ENCODE assay signal across 8 mouse cellular contexts in the genomic region with DNA sequence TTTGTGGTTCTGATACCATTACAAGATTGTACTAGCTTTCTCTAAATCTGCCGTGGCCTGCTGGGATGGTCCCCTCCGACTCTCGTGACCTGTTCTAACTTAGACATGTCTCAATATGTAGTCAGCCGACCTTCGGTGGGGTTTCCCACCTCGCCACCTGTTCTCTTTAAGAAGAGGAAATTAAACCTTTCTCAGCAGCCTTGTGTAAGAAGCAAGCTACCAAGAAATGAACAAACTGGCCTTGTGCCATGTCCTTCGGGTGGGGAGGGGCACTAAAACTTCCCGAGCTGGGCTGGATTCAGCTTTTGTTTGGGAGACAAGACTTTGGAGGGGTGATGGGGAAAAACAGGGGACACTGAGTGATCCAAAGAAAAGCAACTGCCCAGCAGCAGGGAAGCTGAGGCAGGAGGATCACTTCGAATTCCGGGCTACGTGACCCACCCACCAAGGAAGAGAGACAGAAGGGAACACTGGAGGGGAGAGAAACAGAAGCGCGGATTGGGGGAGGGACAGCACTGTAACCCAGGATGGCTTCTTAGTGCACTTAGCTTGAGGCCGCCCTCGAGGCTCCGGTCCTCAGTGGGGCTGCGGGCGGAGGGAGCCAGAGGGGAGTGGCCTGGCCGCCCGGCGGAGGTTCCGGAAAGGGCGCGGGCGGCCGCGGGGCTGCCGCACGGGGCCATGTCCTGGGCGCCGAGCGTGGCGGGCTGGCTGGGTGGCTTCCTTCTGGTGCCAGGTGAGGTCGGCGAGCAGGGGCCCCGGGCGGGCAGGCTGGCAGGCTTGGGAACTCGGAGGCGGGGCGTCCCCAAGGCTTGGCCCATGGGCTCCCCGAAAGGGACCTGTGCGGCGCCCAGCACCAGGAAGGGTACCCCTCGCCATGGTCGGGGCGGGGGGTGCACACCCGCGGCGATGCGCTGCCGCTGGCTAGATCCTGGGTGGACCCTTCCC. TPM values are rescaled to one million over a fixed set of nuclear protein-coding genes. Genes with fewer than 3 reads are reported as not detected.
A peak's percentile ranks its signal among the peaks of the same experiment; 100 is the strongest.
DNase-seq lines count a peak whose midpoint lies in the region; ATAC-seq lines count a peak whose summit lies in the region.

Gene Il10rb (plus strand): TSS at position 525 of the 945 bp plus-strand sequence.

- H3K27ac ChIP-seq in embryonic facial prominence, embryonic 15.5 days (replicated peaks) = peak within 1 kb of the TSS; percentile 89
- H3K27ac ChIP-seq in liver, embryonic 11.5 days (ENCODE audit: low read depth, low read length) = peak within 1 kb of the TSS; percentile 54

- H3K4me1 ChIP-seq in embryonic facial prominence, embryonic 15.5 days = peaks cover 32% of the 10 kb centered on the region
- peaks cover 16% of the 10 kb centered on the region for H3K4me1 ChIP-seq in liver, embryonic 11.5 days (replicated peaks; ENCODE audit: control insufficient read depth, insufficient read depth, low read length)

- no peaks in the 10 kb centered on the region for H3K27me3 ChIP-seq in embryonic facial prominence, embryonic 15.5 days
- H3K27me3 ChIP-seq in liver, embryonic 11.5 days (replicated peaks; ENCODE audit: control insufficient read depth, insufficient read depth, low read length) = no peaks in the 10 kb centered on the region

- H3K9me3 ChIP-seq in embryonic facial prominence, embryonic 15.5 days (replicated peaks) = no peaks in the 10 kb centered on the region
- H3K9me3 ChIP-seq in liver, embryonic 11.5 days (ENCODE audit: control insufficient read depth, low read length) = no peaks in the 10 kb centered on the region

- peak within 1 kb of the TSS; percentile 70 for H3K9ac ChIP-seq in embryonic facial prominence, embryonic 15.5 days
- peak within 1 kb of the TSS; percentile 83 for H3K9ac ChIP-seq in liver, embryonic 11.5 days (ENCODE audit: low read depth, low read length)

- ATAC-seq in embryonic facial prominence, embryonic 15.5 days (ENCODE audit: insufficient number of reproducible peaks, low FRiP score, low TSS enrichment, low read depth) = peak; percentile 82
- ATAC-seq in liver, embryonic 11.5 days (replicated peaks; ENCODE audit: low FRiP score) = peak; percentile 87
- ATAC-seq in monocyte, adult 5-6 weeks (replicated peaks; ENCODE audit: insufficient number of reproducible peaks, low FRiP score, low TSS enrichment, poor library complexity, severe bottlenecking) = peak; percentile 72

- H3K4me2 ChIP-seq in embryonic facial prominence, embryonic 15.5 days (replicated peaks) = peak within 1 kb of the TSS; percentile 92
- peak within 1 kb of the TSS; percentile 87 for H3K4me2 ChIP-seq in liver, embryonic 11.5 days

- peak; percentile 56 for DNase-seq in 416B (ENCODE audit: low read depth)
- DNase-seq in adrenal gland, postnatal 36 days = peak; percentile 89 to 92
- DNase-seq in heart, adult 8-10 months (ENCODE audit: low spot score) = peak; percentile 75
- DNase-seq in kidney, adult 8-10 months = peak; percentile 75 to 83
- peak; percentile 75 for DNase-seq in liver, embryonic 11.5 days (ENCODE audit: low spot score)
- DNase-seq in spleen, postnatal 4 days (ENCODE audit: low spot score in 2 of 2) = peak; percentile 86 to 92

- 3% methylated on average over 47 of the region's 51 CpGs for WGBS in embryonic facial prominence, embryonic 15.5 days
- WGBS in liver, embryonic 11.5 days = 6% methylated on average over 51 of the region's 51 CpGs

- peaks cover 13% of the 10 kb centered on the region for H3K36me3 ChIP-seq in embryonic facial prominence, embryonic 15.5 days
- peaks cover 14% of the 10 kb centered on the region; the same call in 1 of the 2 replicates for H3K36me3 ChIP-seq in liver, embryonic 11.5 days (ENCODE audit: control insufficient read depth, insufficient read depth, low read length)

- peak within 1 kb of the TSS; percentile 75 for H3K4me3 ChIP-seq in embryonic facial prominence, embryonic 15.5 days (replicated peaks)
- H3K4me3 ChIP-seq in liver, embryonic 11.5 days (ENCODE audit: low read depth, low read length) = peak within 1 kb of the TSS; percentile 72

RNA-seq across cellular contexts. Expression of gene Il10rb, which starts in this region (rescaled TPM):
- total RNA-seq in adrenal gland, postnatal 36 days (2021) = 100 to 1,000 TPM; 202 to 301 TPM
- polyA plus RNA-seq in embryonic facial prominence, embryonic 15.5 days (2015; fragmentation: Nextera tagmentation; extraction: Ambion mirVana) = 33.3 and 37.0 TPM in 2 replicates
- total RNA-seq in heart, adult 8-10 months (2022) = 100 to 1,000 TPM; 116 to 131 (median 129) TPM
- 29.8 and 32.9 TPM in 2 replicates for polyA plus RNA-seq in liver, embryonic 11.5 days (2014; fragmentation: Nextera tagmentation; extraction: Ambion mirVana)
- 86.7 to 144 TPM (median 102 TPM) in 3 replicates for total RNA-seq in monocyte, adult 5-6 weeks (2017)

Comparison
In these comparisons a context has a peak if more than half of its experiments do, and no peak if none do; other contexts are left out.
1. Peak in every context shown above with its lines: DNase-seq, ATAC-seq, H3K4me3 ChIP-seq and H3K27ac ChIP-seq.